Mouse (Mus musculus): Measurements from ENCODE around the gene Gm2696. TPM values are rescaled to one million over a fixed set of nuclear protein-coding genes. Genes with fewer than 3 reads are reported as not detected.

The Gm2696 gene
- total RNA-seq, 1 experiment from 2014 or later: not detected

GRCm38 (mm10) chr10:77846503-77846902 lies 32.0 kb downstream of the Gm2696 start, which contains the start of gene Gm36176:
Gene Gm36176 (plus strand): TSS chr10:77846803.
- ATAC-seq (replicated peaks; ENCODE audit: low read depth, poor library complexity, severe bottlenecking): no peak

GRCm38 (mm10) chr10:77846961-77847360 lies 32.5 kb downstream of the Gm2696 start:
- no peak for ATAC-seq (replicated peaks; ENCODE audit: low read depth, poor library complexity, severe bottlenecking)

- ATAC-seq (replicated peaks; ENCODE audit: low read depth, poor library complexity, severe bottlenecking): no peak
These were observed 33.1 kb downstream of the Gm2696 start for GRCm38 (mm10) chr10:77847538-77847937.

GRCm38 (mm10) chr10:77852559-77852958 lies 38.1 kb downstream of the Gm2696 start, which contains the start of gene Gm10318:
Gene Gm10318 (plus strand): TSS chr10:77852859.
- ATAC-seq (replicated peaks; ENCODE audit: low read depth, poor library complexity, severe bottlenecking): no peak

- ATAC-seq (replicated peaks; ENCODE audit: low read depth, poor library complexity, severe bottlenecking): no peak
These were observed 47.2 kb downstream of the Gm2696 start, which contains the start of gene Gm3285 for GRCm38 (mm10) chr10:77861675-77862074. Gene Gm3285 (plus strand): TSS chr10:77861975.

- ATAC-seq (replicated peaks; ENCODE audit: low read depth, poor library complexity, severe bottlenecking): peak; percentile 96
These were observed 49.7 kb downstream of the Gm2696 start for GRCm38 (mm10) chr10:77864067-77864761.

GRCm38 (mm10) chr10:77864762-77865143 lies 50.3 kb downstream of the Gm2696 start:
- ATAC-seq (replicated peaks; ENCODE audit: low read depth, poor library complexity, severe bottlenecking): no peak

GRCm38 (mm10) chr10:77867546-77867945 lies 53.1 kb downstream of the Gm2696 start:
- ATAC-seq (replicated peaks; ENCODE audit: low read depth, poor library complexity, severe bottlenecking): no peak

- no peak for ATAC-seq (replicated peaks; ENCODE audit: low read depth, poor library complexity, severe bottlenecking)
These were observed 55.2 kb downstream of the Gm2696 start for GRCm38 (mm10) chr10:77869651-77870050.

GRCm38 (mm10) chr10:77878985-77879384 lies 64.5 kb downstream of the Gm2696 start:
- no peak; the same call in 1 of the 2 replicates for ATAC-seq (replicated peaks; ENCODE audit: low read depth, poor library complexity, severe bottlenecking)

GRCm38 (mm10) chr10:77880305-77880704 lies 65.8 kb downstream of the Gm2696 start:
- ATAC-seq (replicated peaks; ENCODE audit: low read depth, poor library complexity, severe bottlenecking): peak; percentile 80

- ATAC-seq (replicated peaks; ENCODE audit: low read depth, poor library complexity, severe bottlenecking): no peak
These were observed 68.1 kb downstream of the Gm2696 start for GRCm38 (mm10) chr10:77882553-77882952.

Other genes with a start within 250 kb of the Gm2696 start
- gene Pttg1ip, start 233.0 kb upstream of the Gm2696 start, total RNA-seq (2017): 35.5 and 47.4 TPM in 2 replicates
- 147 and 170 TPM in 2 replicates for gene Sumo3, start 208.6 kb upstream of the Gm2696 start, total RNA-seq (2017)
- gene Gm49325, start 208.5 kb upstream of the Gm2696 start, total RNA-seq (2017): not detected in 2 replicates
- 27.0 and 37.2 TPM in 2 replicates for gene Ube2g2, start 192.4 kb upstream of the Gm2696 start, total RNA-seq (2017)
- 0.87 and 1.2 TPM in 2 replicates for gene Tspear, start 128.1 kb upstream of the Gm2696 start, total RNA-seq (2017)
- gene Gm19402, start 123.9 kb upstream of the Gm2696 start, total RNA-seq (2017): not detected in 2 replicates
- not detected in 2 replicates for gene Gm9508, start 117.4 kb upstream of the Gm2696 start, total RNA-seq (2017)
- gene Gm10272, start 108.1 kb upstream of the Gm2696 start, total RNA-seq (2017): not detected in 2 replicates
- gene Gm10024, start 103.2 kb upstream of the Gm2696 start, total RNA-seq (2017): not detected in 2 replicates
- not detected in 2 replicates for gene Gm10142, start 98.9 kb upstream of the Gm2696 start, total RNA-seq (2017)
- not detected in 2 replicates for gene Krtap12-1, start 94.1 kb upstream of the Gm2696 start, total RNA-seq (2017)
- not detected in 2 replicates for gene Gm10100, start 88.2 kb upstream of the Gm2696 start, total RNA-seq (2017)
- not detected in 2 replicates for gene Gm18596, start 72.0 kb upstream of the Gm2696 start, total RNA-seq (2017)
- gene Gm9736, start 63.3 kb upstream of the Gm2696 start, total RNA-seq (2017): not detected in 2 replicates
- gene Gm3233, start 55.0 kb upstream of the Gm2696 start, total RNA-seq (2017): not detected in 2 replicates
- gene Gm3238, start 43.4 kb upstream of the Gm2696 start, total RNA-seq (2017): not detected in 2 replicates
- not detected in 2 replicates for gene Gm7138, start 37.7 kb upstream of the Gm2696 start, total RNA-seq (2017)
- not detected in 2 replicates for gene Gm3250, start 32.1 kb upstream of the Gm2696 start, total RNA-seq (2017)
- gene Gm7137, start 26.5 kb upstream of the Gm2696 start, total RNA-seq (2017): not detected in 2 replicates
- gene Gm9639, start 19.6 kb upstream of the Gm2696 start, total RNA-seq (2017): not detected in 2 replicates
- gene Gm19668, start 15.5 kb upstream of the Gm2696 start, total RNA-seq (2017): not detected in 2 replicates
- not detected in 2 replicates for gene Gm9507, start 2.8 kb upstream of the Gm2696 start, total RNA-seq (2017)
- not detected in 2 replicates for gene Krtap10-4, start 12.4 kb downstream of the Gm2696 start, total RNA-seq (2017)
- not detected in 2 replicates for gene Krtap10-10, start 21.3 kb downstream of the Gm2696 start, total RNA-seq (2017)
- not detected in 2 replicates for gene Gm36176, start 32.1 kb downstream of the Gm2696 start, total RNA-seq (2017)
- gene Gm10318, start 38.2 kb downstream of the Gm2696 start, total RNA-seq (2017): not detected in 2 replicates
- not detected in 2 replicates for gene Gm3285, start 47.3 kb downstream of the Gm2696 start, total RNA-seq (2017)
- 0.23 TPM in 1 of 2 replicates, not detected in the other for gene Lrrc3, start 87.9 kb downstream of the Gm2696 start, total RNA-seq (2017)
- 1.4 and 4.2 TPM in 2 replicates for gene Trpm2, start 155.9 kb downstream of the Gm2696 start, total RNA-seq (2017)
- gene 1810043G02Rik, start 163.8 kb downstream of the Gm2696 start, total RNA-seq (2017): 10.5 and 12.6 TPM in 2 replicates
- gene Pfkl, start 195.4 kb downstream of the Gm2696 start, total RNA-seq (2017): 42.8 and 43.8 TPM in 2 replicates
- 0.87 TPM in 1 of 2 replicates, not detected in the other for gene Dnmt3l, start 227.3 kb downstream of the Gm2696 start, total RNA-seq (2017)
- gene Aire, start 228.9 kb downstream of the Gm2696 start, total RNA-seq (2017): not detected in 2 replicates

Data from common myeloid progenitor, adult 5-6 weeks (primary cell).